Mouse (Mus musculus): Measurements from ENCODE around the gene Prss41. TPM values are rescaled to one million over a fixed set of nuclear protein-coding genes. Genes with fewer than 3 reads are reported as not detected.

The Prss41 gene
- polyA plus RNA-seq, 1 experiment from 2014 or later: 1.6 TPM

Other genes with a start within 250 kb of the Prss41 start
- gene Zfp13, start 244.7 kb downstream of the Prss41 start, polyA plus RNA-seq (2014; fragmentation: Nextera tagmentation; extraction: Ambion mirVana): 16.5 and 16.7 TPM in 2 replicates
- gene Zscan10, start 243.3 kb downstream of the Prss41 start, polyA plus RNA-seq (2014; fragmentation: Nextera tagmentation; extraction: Ambion mirVana): 0.32 and 0.34 TPM in 2 replicates
- gene Mmp25, start 198.9 kb downstream of the Prss41 start, polyA plus RNA-seq (2014; fragmentation: Nextera tagmentation; extraction: Ambion mirVana): 0.82 and 0.99 TPM in 2 replicates
- 0.15 and 0.79 TPM in 2 replicates for gene Bicdl2, start 183.7 kb downstream of the Prss41 start, polyA plus RNA-seq (2014; fragmentation: Nextera tagmentation; extraction: Ambion mirVana)
- 49.7 and 52.5 TPM in 2 replicates for gene Hcfc1r1, start 170.6 kb downstream of the Prss41 start, polyA plus RNA-seq (2014; fragmentation: Nextera tagmentation; extraction: Ambion mirVana)
- 56.6 and 56.8 TPM in 2 replicates for gene Thoc6, start 170.3 kb downstream of the Prss41 start, polyA plus RNA-seq (2014; fragmentation: Nextera tagmentation; extraction: Ambion mirVana)
- 1.2 and 3.3 TPM in 2 replicates for gene Tnfrsf12a, start 166.7 kb downstream of the Prss41 start, polyA plus RNA-seq (2014; fragmentation: Nextera tagmentation; extraction: Ambion mirVana)
- gene Cldn6, start 164.9 kb downstream of the Prss41 start, polyA plus RNA-seq (2014; fragmentation: Nextera tagmentation; extraction: Ambion mirVana): 12.8 and 18.1 TPM in 2 replicates
- 4.1 and 6.5 TPM in 2 replicates for gene Cldn9, start 160.1 kb downstream of the Prss41 start, polyA plus RNA-seq (2014; fragmentation: Nextera tagmentation; extraction: Ambion mirVana)
- 0.08 TPM in 1 of 2 replicates, not detected in the other for gene 1520401A03Rik, start 121.4 kb downstream of the Prss41 start, polyA plus RNA-seq (2014; fragmentation: Nextera tagmentation; extraction: Ambion mirVana)
- gene Pkmyt1, start 117.8 kb downstream of the Prss41 start, polyA plus RNA-seq (2014; fragmentation: Nextera tagmentation; extraction: Ambion mirVana): 30.2 and 31.3 TPM in 2 replicates
- 28.0 and 28.9 TPM in 2 replicates for gene Paqr4, start 103.3 kb downstream of the Prss41 start, polyA plus RNA-seq (2014; fragmentation: Nextera tagmentation; extraction: Ambion mirVana)
- 2.0 and 2.6 TPM in 2 replicates for gene Kremen2, start 98.3 kb downstream of the Prss41 start, polyA plus RNA-seq (2014; fragmentation: Nextera tagmentation; extraction: Ambion mirVana)
- gene Flywch1, start 72.6 kb downstream of the Prss41 start, polyA plus RNA-seq (2014; fragmentation: Nextera tagmentation; extraction: Ambion mirVana): 127 and 135 TPM in 2 replicates
- gene Flywch2, start 58.1 kb downstream of the Prss41 start, polyA plus RNA-seq (2014; fragmentation: Nextera tagmentation; extraction: Ambion mirVana): 27.7 and 30.5 TPM in 2 replicates
- gene Srrm2, start 53.6 kb downstream of the Prss41 start, polyA plus RNA-seq (2014; fragmentation: Nextera tagmentation; extraction: Ambion mirVana): 427 and 573 TPM in 2 replicates
- 1,090 and 1,145 TPM in 2 replicates for gene Elob, start 15.0 kb downstream of the Prss41 start, polyA plus RNA-seq (2014; fragmentation: Nextera tagmentation; extraction: Ambion mirVana)
- 0.14 TPM in 1 of 2 replicates, not detected in the other for gene Prss33, start 8.1 kb downstream of the Prss41 start, polyA plus RNA-seq (2014; fragmentation: Nextera tagmentation; extraction: Ambion mirVana)
- not detected in 2 replicates for gene Prss32, start 317 bp downstream of the Prss41 start, polyA plus RNA-seq (2014; fragmentation: Nextera tagmentation; extraction: Ambion mirVana)
- not detected in 2 replicates for gene Prss21, start 23.9 kb upstream of the Prss41 start, polyA plus RNA-seq (2014; fragmentation: Nextera tagmentation; extraction: Ambion mirVana)
- not detected in 2 replicates for gene Dcpp1, start 36.7 kb upstream of the Prss41 start, polyA plus RNA-seq (2014; fragmentation: Nextera tagmentation; extraction: Ambion mirVana)
- gene Dcpp2, start 36.7 kb upstream of the Prss41 start, polyA plus RNA-seq (2014; fragmentation: Nextera tagmentation; extraction: Ambion mirVana): not detected in 2 replicates
- gene Dcpp3, start 73.3 kb upstream of the Prss41 start, polyA plus RNA-seq (2014; fragmentation: Nextera tagmentation; extraction: Ambion mirVana): not detected in 2 replicates
- gene Sbp, start 97.5 kb upstream of the Prss41 start, polyA plus RNA-seq (2014; fragmentation: Nextera tagmentation; extraction: Ambion mirVana): not detected in 2 replicates
- gene Sbpl, start 111.1 kb upstream of the Prss41 start, polyA plus RNA-seq (2014; fragmentation: Nextera tagmentation; extraction: Ambion mirVana): not detected in 2 replicates
- not detected in 2 replicates for gene Prss30, start 136.4 kb upstream of the Prss41 start, polyA plus RNA-seq (2014; fragmentation: Nextera tagmentation; extraction: Ambion mirVana)
- gene Prss22, start 153.9 kb upstream of the Prss41 start, polyA plus RNA-seq (2014; fragmentation: Nextera tagmentation; extraction: Ambion mirVana): 0.25 and 0.51 TPM in 2 replicates
- 0.19 TPM in 1 of 2 replicates, not detected in the other for gene Prss27, start 194.0 kb upstream of the Prss41 start, polyA plus RNA-seq (2014; fragmentation: Nextera tagmentation; extraction: Ambion mirVana)
- 79.8 and 87.2 TPM in 2 replicates for gene Kctd5, start 229.3 kb upstream of the Prss41 start, polyA plus RNA-seq (2014; fragmentation: Nextera tagmentation; extraction: Ambion mirVana)

Measured in hindbrain, embryonic 11.5 days (tissue).